Mouse (Mus musculus): ENCODE results near the gene Polrmt.

DNA sequence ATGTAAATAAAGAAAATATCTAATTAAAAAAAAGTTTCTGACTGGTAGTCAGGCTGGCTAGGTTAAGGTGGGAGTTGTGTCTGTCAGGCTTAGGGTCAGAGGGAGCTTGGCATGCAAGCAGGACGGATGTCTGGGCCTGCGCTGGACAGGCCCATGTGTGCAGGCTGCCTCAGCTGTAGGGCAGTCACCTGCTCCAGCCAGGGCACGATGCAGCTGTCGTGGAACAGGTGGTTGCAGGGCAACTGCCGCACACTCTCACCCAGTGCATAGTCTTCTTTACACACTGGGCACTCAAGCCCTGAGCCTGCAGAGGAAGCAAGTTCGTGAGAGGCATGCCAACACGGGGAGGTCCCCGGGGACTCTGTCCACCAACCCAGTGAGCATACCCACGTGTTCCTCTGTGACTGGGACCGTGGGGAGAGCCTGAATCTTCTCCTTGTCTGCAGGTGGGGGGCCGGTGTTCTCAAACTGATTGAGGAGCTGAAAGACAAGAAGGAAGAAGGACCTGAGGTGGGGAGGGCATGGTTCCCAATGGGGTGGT is 14.3 kb upstream of the Polrmt start:
- TF ChIP-seq POLR2A (IDR thresholded peaks at IDR 0.05; ENCODE audit: low read depth, low read length) (no peak), CTCF (IDR thresholded peaks at IDR 0.05; ENCODE audit: extremely low read depth, insufficient read length, insufficient replicate concordance, low read depth, low read length) (no peak)

All from small intestine, adult 2 months (tissue).